ENCODE assay signal across 8 mouse cellular contexts in the genomic region with DNA sequence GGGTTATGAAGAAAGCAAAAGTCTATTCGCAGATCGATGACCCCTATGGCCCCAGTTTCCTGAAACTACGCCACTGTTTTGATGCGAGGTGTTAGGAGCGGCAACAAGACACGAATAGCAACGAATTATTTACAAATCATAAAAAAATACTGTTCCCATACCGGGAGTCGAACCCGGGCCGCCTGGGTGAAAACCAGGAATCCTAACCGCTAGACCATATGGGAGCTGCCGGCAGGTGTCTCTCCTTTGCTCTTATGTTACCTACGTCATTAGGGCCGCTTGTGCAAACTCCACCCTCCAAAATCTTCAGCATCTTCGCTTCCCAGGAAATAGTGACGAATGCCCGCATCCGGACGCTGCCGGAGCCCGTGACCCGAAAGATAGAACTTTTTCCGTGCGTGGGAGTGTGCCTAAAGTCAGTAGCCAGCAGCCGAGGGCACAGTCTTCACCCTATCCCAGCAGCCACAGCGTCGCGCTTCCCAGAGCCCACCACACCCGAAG. TPM values are rescaled to one million over a fixed set of nuclear protein-coding genes. Genes with fewer than 3 reads are reported as not detected.
DNase-seq lines count a peak whose midpoint lies in the region; ATAC-seq and TF ChIP-seq lines count a peak whose summit lies in the region.

No protein-coding gene starts in this region.

- ATAC-seq in forebrain, embryonic 12.5 days (ENCODE audit: low FRiP score) = peak; percentile 22
- no peak; the same call in 1 of the 2 replicates for ATAC-seq in heart, postnatal 0 days (ENCODE audit: insufficient read depth, low read depth)
- ATAC-seq in liver, embryonic 15.5 days (ENCODE audit: insufficient read depth) = peak; percentile 7
- peak; percentile 8; the same call in 1 of the 2 replicates for ATAC-seq in neural tube, embryonic 11.5 days (ENCODE audit: insufficient read depth, low FRiP score, low TSS enrichment)
- peak; percentile 6; the same call in 1 of the 2 replicates for ATAC-seq in stomach, embryonic 16.5 days (ENCODE audit: insufficient read depth, low FRiP score)

- peak overlapping the region; percentile 54 for H3K4me2 ChIP-seq in forebrain, embryonic 12.5 days
- peak overlapping the region; percentile 66 for H3K4me2 ChIP-seq in heart, postnatal 0 days (ENCODE audit: low read depth, low read length)
- peak overlapping the region; percentile 81 for H3K4me2 ChIP-seq in liver, embryonic 15.5 days
- peak overlapping the region; percentile 52 for H3K4me2 ChIP-seq in neural tube, embryonic 11.5 days (ENCODE audit: low read depth)
- H3K4me2 ChIP-seq in stomach, embryonic 16.5 days (ENCODE audit: low read depth, low read length) = peak overlapping the region; percentile 83

- peak; percentile 90 for DNase-seq in c-Kit-positive CD71-positive TER-119-positive erythroid progenitor cells, embryonic 14.5 days (ENCODE audit: low spot score)
- peak; percentile 81 for DNase-seq in heart, postnatal 0 days (ENCODE audit: low spot score)
- DNase-seq in kidney, postnatal 4 days = peak; percentile 91 to 92
- DNase-seq in neural tube, embryonic 11.5 days (ENCODE audit: low spot score) = peak; percentile 90

- H3K27ac ChIP-seq in forebrain, embryonic 12.5 days = peak overlapping the region; percentile 85
- peak overlapping the region; percentile 77 for H3K27ac ChIP-seq in heart, postnatal 0 days (ENCODE audit: low read depth)
- no peak overlapping the region for H3K27ac ChIP-seq in liver, embryonic 15.5 days (replicated peaks)
- peak overlapping the region; percentile 79 for H3K27ac ChIP-seq in neural tube, embryonic 11.5 days (ENCODE audit: low read depth, low read length)
- H3K27ac ChIP-seq in stomach, embryonic 16.5 days (ENCODE audit: low read length) = peak overlapping the region; percentile 78

- no peak for TF ChIP-seq CTCF in E14TG2a.4 (conservative IDR thresholded peaks at IDR 0.05; ENCODE audit: low read length)
- no peak for TF ChIP-seq CTCF in heart, postnatal 0 days (IDR thresholded peaks at IDR 0.05; ENCODE audit: low read depth)

- under 1% methylated on average over 30 of the region's 30 CpGs for WGBS in forebrain, embryonic 12.5 days
- under 1% methylated on average over 30 of the region's 30 CpGs for WGBS in heart, postnatal 0 days
- WGBS in liver, embryonic 15.5 days (ENCODE audit: insufficient replicate concordance) = under 1% methylated on average over 30 of the region's 30 CpGs
- under 1% methylated on average over 30 of the region's 30 CpGs for WGBS in neural tube, embryonic 11.5 days
- under 1% methylated on average over 30 of the region's 30 CpGs for whole genome bisulfite sequencing in stomach, embryonic 16.5 days

- TF ChIP-seq EP300 in heart, postnatal 0 days (IDR thresholded peaks at IDR 0.05; ENCODE audit: low read depth) = no peak

- H3K27me3 ChIP-seq in E14TG2a.4 (ENCODE audit: insufficient read depth, low read length) = peaks cover 7% of the 10 kb centered on the region
- no peaks in the 10 kb centered on the region for H3K27me3 ChIP-seq in forebrain, embryonic 12.5 days
- H3K27me3 ChIP-seq in heart, postnatal 0 days (ENCODE audit: control insufficient read depth, insufficient read depth, low read length) = no peaks in the 10 kb centered on the region
- no peaks in the 10 kb centered on the region for H3K27me3 ChIP-seq in liver, embryonic 15.5 days
- no peaks in the 10 kb centered on the region for H3K27me3 ChIP-seq in neural tube, embryonic 11.5 days (ENCODE audit: control insufficient read depth, insufficient read depth, low read length)
- H3K27me3 ChIP-seq in stomach, embryonic 16.5 days (ENCODE audit: control insufficient read depth, insufficient read depth, low read length) = no peaks in the 10 kb centered on the region

- H3K36me3 ChIP-seq in E14TG2a.4 (ENCODE audit: insufficient read depth, low read length) = peaks cover 22% of the 10 kb centered on the region
- peaks cover 24% of the 10 kb centered on the region for H3K36me3 ChIP-seq in forebrain, embryonic 12.5 days (replicated peaks)
- H3K36me3 ChIP-seq in heart, postnatal 0 days (replicated peaks; ENCODE audit: control insufficient read depth, insufficient read depth, low read length) = peaks cover 6% of the 10 kb centered on the region; the same call in 1 of the 2 replicates
- peaks cover 25% of the 10 kb centered on the region; the same call in 1 of the 2 replicates for H3K36me3 ChIP-seq in liver, embryonic 15.5 days (replicated peaks)
- H3K36me3 ChIP-seq in neural tube, embryonic 11.5 days (ENCODE audit: control insufficient read depth, insufficient read depth, low read length) = peaks cover 7% of the 10 kb centered on the region
- H3K36me3 ChIP-seq in stomach, embryonic 16.5 days (ENCODE audit: control insufficient read depth, insufficient read depth, low read length) = 0 out of 2 replicates have a peak, but pooled peaks cover 14% of the 10 kb centered on the region

- peak overlapping the region; percentile 85 for H3K4me3 ChIP-seq in E14TG2a.4 (replicated peaks; ENCODE audit: low read length)
- peak overlapping the region; percentile 58 for H3K4me3 ChIP-seq in forebrain, embryonic 12.5 days (replicated peaks)
- peak overlapping the region; percentile 54 for H3K4me3 ChIP-seq in heart, postnatal 0 days (ENCODE audit: low read depth, low read length)
- peak overlapping the region; percentile 73 for H3K4me3 ChIP-seq in liver, embryonic 15.5 days (replicated peaks)
- H3K4me3 ChIP-seq in neural tube, embryonic 11.5 days (ENCODE audit: low read depth, low read length) = peak overlapping the region; percentile 56
- peak overlapping the region; percentile 74 for H3K4me3 ChIP-seq in stomach, embryonic 16.5 days (replicated peaks; ENCODE audit: low read length)

- peak overlapping the region; percentile 62 for H3K9ac ChIP-seq in forebrain, embryonic 12.5 days
- peak overlapping the region; percentile 45 for H3K9ac ChIP-seq in heart, postnatal 0 days (replicated peaks; ENCODE audit: low read depth, low read length)
- peak overlapping the region; percentile 50; the same call in 1 of the 2 replicates for H3K9ac ChIP-seq in liver, embryonic 15.5 days
- peak overlapping the region; percentile 77 for H3K9ac ChIP-seq in neural tube, embryonic 11.5 days (ENCODE audit: low read length)
- H3K9ac ChIP-seq in stomach, embryonic 16.5 days (ENCODE audit: low read length) = peak overlapping the region; percentile 72

- H3K9me3 ChIP-seq in E14TG2a.4 (ENCODE audit: low read length) = peaks cover 37% of the 10 kb centered on the region
- peaks cover 25% of the 10 kb centered on the region for H3K9me3 ChIP-seq in forebrain, embryonic 12.5 days
- H3K9me3 ChIP-seq in heart, postnatal 0 days (replicated peaks; ENCODE audit: control insufficient read depth, low read length) = no peaks in the 10 kb centered on the region
- no peaks in the 10 kb centered on the region for H3K9me3 ChIP-seq in liver, embryonic 15.5 days (replicated peaks)
- peaks cover 7% of the 10 kb centered on the region for H3K9me3 ChIP-seq in neural tube, embryonic 11.5 days (ENCODE audit: control insufficient read depth, low read length)
- H3K9me3 ChIP-seq in stomach, embryonic 16.5 days (replicated peaks; ENCODE audit: control insufficient read depth, low read length) = peaks cover 25% of the 10 kb centered on the region

- peaks cover 35% of the 10 kb centered on the region for H3K4me1 ChIP-seq in E14TG2a.4 (replicated peaks; ENCODE audit: low read depth, low read length)
- H3K4me1 ChIP-seq in forebrain, embryonic 12.5 days = peaks cover 19% of the 10 kb centered on the region
- peaks cover 11% of the 10 kb centered on the region for H3K4me1 ChIP-seq in heart, postnatal 0 days (ENCODE audit: control insufficient read depth, insufficient read depth)
- H3K4me1 ChIP-seq in liver, embryonic 15.5 days (replicated peaks) = peaks cover 40% of the 10 kb centered on the region
- H3K4me1 ChIP-seq in neural tube, embryonic 11.5 days (ENCODE audit: control insufficient read depth, insufficient read depth, low read length) = no peaks in the 10 kb centered on the region
- peaks cover 12% of the 10 kb centered on the region for H3K4me1 ChIP-seq in stomach, embryonic 16.5 days (ENCODE audit: control insufficient read depth, insufficient read depth, low read length)

RNA-seq across cellular contexts. Expression of a gene that starts 4.8 kb away (rescaled TPM):
- 68.9 and 69.8 TPM in 2 replicates for polyA plus RNA-seq in forebrain, embryonic 12.5 days (2016; fragmentation: Nextera tagmentation; extraction: Ambion mirVana)
- 29.2 and 30.5 TPM in 2 replicates for total RNA-seq in heart, postnatal 0 days (2014; rRNA removed; ENCODE audit: low replicate concordance)
- polyA plus RNA-seq in heart, postnatal 0 days (2015; fragmentation: Nextera tagmentation; extraction: Ambion mirVana) = 29.7 and 32.4 TPM in 2 replicates
- 22.2 and 25.0 TPM in 2 replicates for polyA plus RNA-seq in liver, embryonic 15.5 days (2015; fragmentation: Nextera tagmentation; extraction: Ambion mirVana)
- polyA plus RNA-seq in neural tube, embryonic 11.5 days (2014; fragmentation: Nextera tagmentation; extraction: Ambion mirVana) = 63.3 and 71.2 TPM in 2 replicates
- polyA plus RNA-seq in stomach, embryonic 16.5 days (2015; fragmentation: Nextera tagmentation; extraction: Ambion mirVana) = 52.6 and 55.0 TPM in 2 replicates

RNA-seq across cellular contexts. Expression of a gene that starts 4.9 kb away (rescaled TPM):
- polyA plus RNA-seq in forebrain, embryonic 12.5 days (2016; fragmentation: Nextera tagmentation; extraction: Ambion mirVana) = 71.8 and 81.3 TPM in 2 replicates
- total RNA-seq in heart, postnatal 0 days (2014; rRNA removed; ENCODE audit: low replicate concordance) = 12.4 and 45.3 TPM in 2 replicates
- polyA plus RNA-seq in heart, postnatal 0 days (2015; fragmentation: Nextera tagmentation; extraction: Ambion mirVana) = 41.6 and 42.5 TPM in 2 replicates
- polyA plus RNA-seq in liver, embryonic 15.5 days (2015; fragmentation: Nextera tagmentation; extraction: Ambion mirVana) = 52.0 and 53.2 TPM in 2 replicates
- polyA plus RNA-seq in neural tube, embryonic 11.5 days (2014; fragmentation: Nextera tagmentation; extraction: Ambion mirVana) = 107 and 108 TPM in 2 replicates
- 74.1 and 86.2 TPM in 2 replicates for polyA plus RNA-seq in stomach, embryonic 16.5 days (2015; fragmentation: Nextera tagmentation; extraction: Ambion mirVana)

RNA-seq across cellular contexts. Expression of a gene that starts 24.9 kb away (rescaled TPM):
- polyA plus RNA-seq in forebrain, embryonic 12.5 days (2016; fragmentation: Nextera tagmentation; extraction: Ambion mirVana) = 3.3 and 5.4 TPM in 2 replicates
- 4.7 TPM in 1 of 2 replicates, not detected in the other for total RNA-seq in heart, postnatal 0 days (2014; rRNA removed; ENCODE audit: low replicate concordance)
- polyA plus RNA-seq in heart, postnatal 0 days (2015; fragmentation: Nextera tagmentation; extraction: Ambion mirVana) = 10.7 and 13.8 TPM in 2 replicates
- polyA plus RNA-seq in liver, embryonic 15.5 days (2015; fragmentation: Nextera tagmentation; extraction: Ambion mirVana) = 17.8 and 18.2 TPM in 2 replicates
- polyA plus RNA-seq in neural tube, embryonic 11.5 days (2014; fragmentation: Nextera tagmentation; extraction: Ambion mirVana) = 6.6 and 8.0 TPM in 2 replicates
- polyA plus RNA-seq in stomach, embryonic 16.5 days (2015; fragmentation: Nextera tagmentation; extraction: Ambion mirVana) = 23.7 and 27.5 TPM in 2 replicates
